In the genomic region with DNA sequence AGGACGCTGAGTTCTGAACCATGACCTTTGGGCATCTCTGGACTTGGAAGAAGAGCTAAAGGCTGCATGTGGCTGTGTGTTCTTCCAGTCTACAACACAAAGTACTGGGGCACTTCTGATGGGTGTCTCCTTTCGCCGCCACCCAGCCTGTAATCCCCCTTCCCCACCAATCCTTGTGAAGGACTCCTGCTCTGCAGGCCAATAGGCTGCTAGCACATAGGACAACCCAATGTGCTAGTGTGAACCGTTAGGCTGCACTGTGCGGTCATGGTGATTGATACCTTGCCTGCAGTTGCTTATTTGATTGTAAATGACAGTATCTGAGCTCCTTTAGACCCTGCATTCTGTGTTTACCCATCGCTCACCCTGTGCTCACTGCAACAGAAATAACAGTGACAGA, we compare ENCODE assay signal across 9 mouse cellular contexts.
"Had no signal": no experiment of that assay in that cellular context is flagged by ENCODE, and none has a peak within 500 bp of the region (broad histone marks: within the 10 kb centered on the region; RNA-seq: fewer than 3 reads in every experiment).

No protein-coding gene starts in this region.

- DNase-seq: kidney, postnatal 14 days; lung, embryonic 14.5 days; lung, postnatal 10 days; lung, postnatal 4 days; midbrain, embryonic 14.5 days; right cerebral cortex, postnatal 4 days; spleen, adult 18-20 months; thymus, adult 2 months; thymus, postnatal 36 days had no signal
